Mouse (Mus musculus) limb, embryonic 11.5 days (tissue): ENCODE results near the gene Hnrnpa3. TPM values are rescaled to one million over a fixed set of nuclear protein-coding genes. Genes with fewer than 3 reads are reported as not detected.

Source experiments
- ATAC-seq: fragments of 200-750 bp; cut with Nextera tagmentation; 2 replicates; pipeline ENCODE4 v1.8.0; 2017; ENCODE audit warnings: low read depth; ENCODE audit not compliant: insufficient number of reproducible peaks, low FRiP score, low TSS enrichment
- DNase-seq: peaks from one replicate; pipeline ENCODE4 v3.0.0-alpha.2; 2015; ENCODE audit warnings: low spot score
- H3K27ac ChIP-seq: fragments of 300-500 bp; sonication (generic); replicated peaks from 2 replicates; pipeline ENCODE4 v1.5.1; 2014; ENCODE audit warnings: low read depth, mild to moderate bottlenecking, low read length
- H3K27me3 ChIP-seq: fragments of 300-500 bp; sonication (generic); 2 replicates; pipeline ENCODE4 v1.6.1; 2014; ENCODE audit warnings: mild to moderate bottlenecking, low read length, mixed read lengths; ENCODE audit not compliant: control insufficient read depth, insufficient read depth
- H3K36me3 ChIP-seq: fragments of 300-500 bp; sonication (generic); 2 replicates; pipeline ENCODE4 v1.6.1; 2014; ENCODE audit warnings: mild to moderate bottlenecking, low read length, moderate library complexity, mixed read lengths; ENCODE audit not compliant: control insufficient read depth, insufficient read depth
- H3K4me1 ChIP-seq: fragments of 300-500 bp; sonication (generic); 2 replicates; pipeline ENCODE4 v1.6.1; 2014; ENCODE audit warnings: low read length, mixed read lengths; ENCODE audit not compliant: control insufficient read depth, insufficient read depth
- H3K4me2 ChIP-seq: fragments of 300-500 bp; sonication (generic); 2 replicates; pipeline ENCODE4 v1.6.1; 2014; ENCODE audit warnings: low read depth, mild to moderate bottlenecking, moderate library complexity; ENCODE audit not compliant: severe bottlenecking
- H3K4me3 ChIP-seq: fragments of 300-500 bp; sonication (generic); 2 replicates; pipeline ENCODE4 v1.5.1; 2014; ENCODE audit warnings: low read depth, low read length
- H3K9ac ChIP-seq: fragments of 300-500 bp; sonication (generic); 2 replicates; pipeline ENCODE4 v1.6.1; 2014; ENCODE audit warnings: mild to moderate bottlenecking, low read length
- H3K9me3 ChIP-seq: fragments of 300-500 bp; sonication (generic); 2 replicates; pipeline ENCODE4 v1.6.1; 2016; ENCODE audit warnings: low read length; ENCODE audit not compliant: control insufficient read depth
- WGBS: fragments of 180-500 bp; shearing (Covaris S2); extraction: QIAGEN DNeasy Blood & Tissue Kit; methylation state at CpG from one replicate; pipeline ENCODE4 v1.1.7; 2014; 5-methylcytosine and 5-hydroxymethylcytosine counted together
- polyA plus RNA-seq: library from polyadenylated mRNA; unstranded; fragments of >200 nt; fragmentation: Nextera tagmentation; extraction: Ambion mirVana; gene quantifications from 2 replicates; pipeline ENCODE4 v1.2.1, GENCODE M21; 2014

The Hnrnpa3 gene
- polyA plus RNA-seq, 1 experiment from 2014 or later: 326 TPM

GRCm38 (mm10) chr2:75642795-75643550 lies 16.1 kb upstream of the Hnrnpa3 start:
- Histone ChIP-seq H3K36me3 (no peaks in the 10 kb centered on the region), H3K27me3 (no peaks in the 10 kb centered on the region), H3K4me3 (no peak overlapping the region), H3K9ac (no peak overlapping the region), H3K4me2 (no peak overlapping the region), H3K9me3 (no peaks in the 10 kb centered on the region), H3K4me1 (no peaks in the 10 kb centered on the region), H3K27ac (no peak overlapping the region)
- 81% methylated on average over 8 of the region's 8 CpGs for WGBS
- DNase-seq: no peak
- ATAC-seq: no peak

DNA sequence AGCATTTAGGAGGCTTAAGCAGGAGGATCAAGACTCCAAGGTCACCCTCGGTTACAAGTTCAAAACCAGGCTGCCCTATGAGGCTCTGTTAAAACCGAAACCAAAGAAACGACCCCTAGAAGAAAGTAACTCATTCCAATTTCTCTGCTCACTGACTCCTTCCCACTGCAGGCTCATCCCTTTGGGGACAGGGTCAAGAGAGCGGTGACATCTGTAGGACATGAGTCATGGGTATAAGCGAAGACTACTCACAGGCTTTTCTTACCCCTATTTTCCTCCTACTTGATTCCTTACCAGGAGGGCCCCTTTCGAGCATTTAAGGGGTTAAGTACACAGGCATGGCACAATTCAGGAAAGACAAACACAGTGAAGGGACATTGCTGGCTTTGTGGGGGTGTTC lies 15.1 kb upstream of the Hnrnpa3 start:
- WGBS: 92% methylated on average over 6 of the region's 6 CpGs
- no peak overlapping the region for H3K4me2 ChIP-seq
- DNase-seq (no peak), ATAC-seq (no peak)
- H3K4me1 ChIP-seq: no peaks in the 10 kb centered on the region
- no peaks in the 10 kb centered on the region for H3K9me3 ChIP-seq
- no peaks in the 10 kb centered on the region for H3K36me3 ChIP-seq
- H3K4me3 ChIP-seq: no peak overlapping the region
- no peak overlapping the region for H3K27ac ChIP-seq
- no peaks in the 10 kb centered on the region for H3K27me3 ChIP-seq
- H3K9ac ChIP-seq: no peak overlapping the region

- H3K27ac ChIP-seq: no peak overlapping the region
- no peaks in the 10 kb centered on the region for H3K27me3 ChIP-seq
- H3K4me3 ChIP-seq: no peak overlapping the region
- no peaks in the 10 kb centered on the region for H3K9me3 ChIP-seq
- H3K36me3 ChIP-seq: no peaks in the 10 kb centered on the region
- no peaks in the 10 kb centered on the region for H3K4me1 ChIP-seq
- H3K9ac ChIP-seq: no peak overlapping the region
- H3K4me2 ChIP-seq: no peak overlapping the region
- ATAC-seq: no peak
- peak; percentile 12 for DNase-seq
- 94% methylated on average over 12 of the region's 12 CpGs for WGBS
Measured at GRCm38 (mm10) chr2:75645251-75645650, 13.8 kb upstream of the Hnrnpa3 start.

- no peaks in the 10 kb centered on the region for H3K4me1 ChIP-seq
- no peak overlapping the region for H3K27ac ChIP-seq
- no peak overlapping the region for H3K4me3 ChIP-seq
- ATAC-seq (no peak), DNase-seq (no peak)
- no peak overlapping the region for H3K4me2 ChIP-seq
- H3K9ac ChIP-seq: no peak overlapping the region
- H3K9me3 ChIP-seq: no peaks in the 10 kb centered on the region
- no peaks in the 10 kb centered on the region for H3K36me3 ChIP-seq
- 82% methylated on average over 1 of the region's 1 CpGs for WGBS
- H3K27me3 ChIP-seq: no peaks in the 10 kb centered on the region
Measured at GRCm38 (mm10) chr2:75650437-75650836, 8.6 kb upstream of the Hnrnpa3 start.

- no peaks in the 10 kb centered on the region for H3K36me3 ChIP-seq
- H3K9ac ChIP-seq: no peak overlapping the region
- H3K4me1 ChIP-seq: peaks cover 8% of the 10 kb centered on the region; the same call in 1 of the 2 replicates
- no peaks in the 10 kb centered on the region for H3K27me3 ChIP-seq
- no peak overlapping the region for H3K4me2 ChIP-seq
- ATAC-seq: no peak
- no peak overlapping the region for H3K27ac ChIP-seq
- DNase-seq: no peak
- H3K9me3 ChIP-seq: no peaks in the 10 kb centered on the region
- H3K4me3 ChIP-seq: no peak overlapping the region
Measured at GRCm38 (mm10) chr2:75653150-75653549, 5.9 kb upstream of the Hnrnpa3 start.

DNA sequence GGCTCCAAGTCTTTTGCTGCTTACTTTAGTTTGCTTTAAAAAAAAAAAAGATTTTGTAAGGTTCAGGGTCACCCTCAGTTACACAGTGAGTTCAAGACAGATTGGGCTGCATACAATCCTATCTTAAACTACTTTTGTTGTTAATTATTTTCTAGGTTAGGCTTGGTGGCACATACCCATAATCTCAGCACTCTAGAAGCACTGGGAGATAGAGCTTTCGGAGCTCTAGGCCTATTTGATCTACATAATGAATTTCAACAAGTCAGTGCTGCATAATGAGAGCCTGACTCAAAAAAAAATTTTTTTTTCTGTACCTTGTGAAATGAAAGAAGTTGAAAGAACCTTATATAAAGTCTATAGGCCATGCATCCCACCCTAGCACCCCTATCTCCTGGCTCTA lies 4.4 kb upstream of the Hnrnpa3 start:
- Histone ChIP-seq H3K4me1 (peaks cover 8% of the 10 kb centered on the region; the same call in 1 of the 2 replicates), H3K27ac (no peak overlapping the region), H3K4me3 (no peak overlapping the region), H3K9me3 (no peaks in the 10 kb centered on the region), H3K36me3 (no peaks in the 10 kb centered on the region), H3K27me3 (no peaks in the 10 kb centered on the region), H3K9ac (no peak overlapping the region), H3K4me2 (no peak overlapping the region)
- ATAC-seq (no peak), DNase-seq (no peak)
- 92% methylated on average over 1 of the region's 1 CpGs for WGBS

- WGBS: 93% methylated on average over 5 of the region's 5 CpGs
- no peaks in the 10 kb centered on the region for H3K36me3 ChIP-seq
- H3K4me2 ChIP-seq: no peak overlapping the region
- ATAC-seq: no peak
- peaks cover 14% of the 10 kb centered on the region for H3K4me1 ChIP-seq
- no peak for DNase-seq
- no peaks in the 10 kb centered on the region for H3K9me3 ChIP-seq
- H3K27ac ChIP-seq: peak overlapping the region; percentile 98
- H3K4me3 ChIP-seq: no peak overlapping the region
- H3K9ac ChIP-seq: 0 out of 2 replicates have a peak overlapping the region, but pooled peaks have one; percentile 34
- H3K27me3 ChIP-seq: no peaks in the 10 kb centered on the region
Measured at GRCm38 (mm10) chr2:75656924-75657323, 2.1 kb upstream of the Hnrnpa3 start.

GRCm38 (mm10) chr2:75657907-75658691 lies 962 bp upstream of the Hnrnpa3 start:
- peak overlapping the region; percentile 69 for H3K4me2 ChIP-seq
- peak overlapping the region; percentile 96 for H3K4me3 ChIP-seq
- peaks cover under 1% of the 10 kb centered on the region; the same call in 1 of the 2 replicates for H3K36me3 ChIP-seq
- no peaks in the 10 kb centered on the region for H3K27me3 ChIP-seq
- H3K9ac ChIP-seq: peak overlapping the region; percentile 100
- H3K4me1 ChIP-seq: peaks cover 14% of the 10 kb centered on the region
- ATAC-seq (no peak), DNase-seq (peak; percentile 82)
- H3K27ac ChIP-seq: peak overlapping the region; percentile 98
- no peaks in the 10 kb centered on the region for H3K9me3 ChIP-seq
- WGBS: 3% methylated on average over 18 of the region's 18 CpGs
